ENCODE assay signal across 8 mouse cellular contexts in genomic region chr19:55123001-55123536, GRCm38 (mm10). TPM values are rescaled to one million over a fixed set of nuclear protein-coding genes. Genes with fewer than 3 reads are reported as not detected.
A peak's percentile ranks its signal among the peaks of the same experiment; 100 is the strongest.
DNase-seq lines count a peak whose midpoint lies in the region; ATAC-seq and TF ChIP-seq lines count a peak whose summit lies in the region.
"Had no signal": no experiment of that assay in that cellular context is flagged by ENCODE, and none has a peak within 500 bp of the region (broad histone marks: within the 10 kb centered on the region; RNA-seq: fewer than 3 reads in every experiment).

No protein-coding gene starts in this region.

- WGBS in forebrain, postnatal 0 days: 23% methylated on average over 11 of the region's 11 CpGs
- 48% methylated on average over 11 of the region's 11 CpGs for WGBS in liver, embryonic 13.5 days (ENCODE audit: insufficient replicate concordance)
- 75% methylated on average over 11 of the region's 11 CpGs for WGBS in heart, adult 2 months

- H3K4me2 ChIP-seq in forebrain, postnatal 0 days (ENCODE audit: low read depth): no peak overlapping the region
- peak overlapping the region; percentile 52 for H3K4me2 ChIP-seq in liver, embryonic 13.5 days

- no peaks in the 10 kb centered on the region for H3K36me3 ChIP-seq in forebrain, postnatal 0 days (ENCODE audit: insufficient read depth)
- no peaks in the 10 kb centered on the region for H3K36me3 ChIP-seq in liver, embryonic 13.5 days
- no peaks in the 10 kb centered on the region for H3K36me3 ChIP-seq in heart, adult 2 months (ENCODE audit: control insufficient read depth, insufficient read depth, low read length)

- H3K4me1 ChIP-seq in forebrain, postnatal 0 days (ENCODE audit: insufficient read depth): 0 out of 2 replicates have a peak, but pooled peaks cover 11% of the 10 kb centered on the region
- peaks cover 21% of the 10 kb centered on the region for H3K4me1 ChIP-seq in liver, embryonic 13.5 days (replicated peaks)
- peaks cover 6% of the 10 kb centered on the region for H3K4me1 ChIP-seq in heart, adult 2 months (ENCODE audit: control insufficient read depth, insufficient read depth, low read length)

- peak; percentile 22 for DNase-seq in right cerebral cortex, postnatal 14 days
- no peak for DNase-seq in right cerebral cortex, postnatal 4 days
- DNase-seq in forebrain, postnatal 0 days: peak; percentile 37
- DNase-seq in liver, embryonic 13.5 days: no peak
- DNase-seq in adrenal gland, adult 18-20 months (ENCODE audit: low spot score in 2 of 2): no peak
- DNase-seq in heart, adult 2 months: no peak
- no peak for DNase-seq in thymus, postnatal 25 days

- peak; percentile 79 for ATAC-seq in forebrain, postnatal 0 days
- no peak for ATAC-seq in liver, embryonic 13.5 days (ENCODE audit: low read depth)

- intact Hi-C loops in heart, adult 2 months (cut with DNase I): no loop called here

- no peak for TF ChIP-seq EP300 in heart, adult 2 months (IDR thresholded peaks at IDR 0.05; ENCODE audit: insufficient read depth, low read depth, low read length)

- H3K79me2 ChIP-seq in heart, adult 2 months (replicated peaks; ENCODE audit: control insufficient read depth, insufficient read depth, low read length): no peaks in the 10 kb centered on the region

- no peaks in the 10 kb centered on the region for H3K9me3 ChIP-seq in forebrain, postnatal 0 days (ENCODE audit: low read length)
- no peaks in the 10 kb centered on the region for H3K9me3 ChIP-seq in liver, embryonic 13.5 days (replicated peaks)

- peak overlapping the region; percentile 35; the same call in 1 of the 2 replicates for H3K27ac ChIP-seq in forebrain, postnatal 0 days (ENCODE audit: low read depth, low read length)
- H3K27ac ChIP-seq in liver, embryonic 13.5 days: no peak overlapping the region
- no peak overlapping the region for H3K27ac ChIP-seq in heart, adult 2 months

- H3K4me3 ChIP-seq in forebrain, postnatal 0 days (ENCODE audit: low read depth, low read length): no peak overlapping the region
- 0 out of 2 replicates have a peak overlapping the region, but pooled peaks have one; percentile 24 for H3K4me3 ChIP-seq in liver, embryonic 13.5 days (replicated peaks)
- H3K4me3 ChIP-seq in heart, adult 2 months: no peak overlapping the region

- TF ChIP-seq CTCF in forebrain, postnatal 0 days (IDR thresholded peaks at IDR 0.05; ENCODE audit: low read depth): no peak
- no peak for TF ChIP-seq CTCF in heart, adult 2 months (IDR thresholded peaks at IDR 0.05)

- H3K9ac ChIP-seq in forebrain, postnatal 0 days: no peak overlapping the region
- H3K9ac ChIP-seq in liver, embryonic 13.5 days: no peak overlapping the region
- no peak overlapping the region for H3K9ac ChIP-seq in heart, adult 2 months (ENCODE audit: low read depth, low read length)

- TF ChIP-seq POLR2A in heart, adult 2 months (IDR thresholded peaks at IDR 0.05; ENCODE audit: insufficient read depth, low read depth, low read length): no peak

- H3K27me3 ChIP-seq in forebrain, postnatal 0 days (ENCODE audit: insufficient read depth, low read length): no peaks in the 10 kb centered on the region
- no peaks in the 10 kb centered on the region for H3K27me3 ChIP-seq in liver, embryonic 13.5 days
- no peaks in the 10 kb centered on the region for H3K27me3 ChIP-seq in heart, adult 2 months (ENCODE audit: control insufficient read depth, insufficient read depth, low read length)

RNA-seq across cellular contexts. Expression of gene Gpam, which starts 4.0 kb away (rescaled TPM):
- total RNA-seq in forebrain, postnatal 0 days (2014; rRNA removed): 58.6 and 61.4 TPM in 2 replicates
- polyA plus RNA-seq in forebrain, postnatal 0 days (2015; fragmentation: Nextera tagmentation; extraction: Ambion mirVana): 15.8 and 20.6 TPM in 2 replicates
- 16.6 and 21.5 TPM in 2 replicates for polyA plus RNA-seq in liver, embryonic 13.5 days (2015; fragmentation: Nextera tagmentation; extraction: Ambion mirVana)
- total RNA-seq in adrenal gland, adult 18-20 months (2021): 100 to 1,000 TPM in 1 of 2 experiments, 10 to 100 TPM in 1; 87.8 to 419 TPM
- 100 to 1,000 TPM; 149 to 173 TPM for total RNA-seq in heart, adult 2 months (2021)
- polyA plus RNA-seq in heart, adult 2 months (2012; rRNA removed): 75.4 and 121 TPM in 2 replicates

RNA-seq across cellular contexts. Expression of gene Tectb, which starts 57.5 kb away (rescaled TPM):
- 0.46 TPM in 1 of 2 replicates, not detected in the other for total RNA-seq in forebrain, postnatal 0 days (2014; rRNA removed)
- 0.16 and 0.20 TPM in 2 replicates for polyA plus RNA-seq in forebrain, postnatal 0 days (2015; fragmentation: Nextera tagmentation; extraction: Ambion mirVana)
- polyA plus RNA-seq in liver, embryonic 13.5 days (2015; fragmentation: Nextera tagmentation; extraction: Ambion mirVana): not detected in 2 replicates
- 1 to 10 TPM in 1 of 2 experiments, under 1 TPM in 1; 0.22 to 1.1 TPM for total RNA-seq in adrenal gland, adult 18-20 months (2021)
- total RNA-seq in heart, adult 2 months (2021): under 1 TPM; 0.16 to 0.23 TPM
- polyA plus RNA-seq in heart, adult 2 months (2012; rRNA removed): 0.21 and 0.29 TPM in 2 replicates
- polyA plus RNA-seq: limb, embryonic 14.5 days had no signal

Comparison
In these comparisons a context has a peak if more than half of its experiments do, and no peak if none do; other contexts are left out.
1. DNase-seq: peak in right cerebral cortex, postnatal 14 days (single experiment) and forebrain, postnatal 0 days (single experiment); none in right cerebral cortex, postnatal 4 days (single experiment), liver, embryonic 13.5 days (single experiment), adrenal gland, adult 18-20 months (0 of 2), heart, adult 2 months (0 of 2) and thymus, postnatal 25 days (single experiment).